Mouse (Mus musculus) erythroblast, embryonic 14.5 days (primary cell): ENCODE data around the gene Rps6kb1. TPM values are rescaled to one million over a fixed set of nuclear protein-coding genes. Genes with fewer than 3 reads are reported as not detected.

ENCODE experiments used
- H3K27me3 ChIP-seq: 2 replicates; pipeline ENCODE4 v1.6.1; 2012; ENCODE audit warnings: inconsistent platforms; ENCODE audit not compliant: control insufficient read depth
- H3K36me3 ChIP-seq: 2 replicates; pipeline ENCODE4 v1.6.1; 2012; ENCODE audit warnings: mild to moderate bottlenecking, inconsistent platforms; ENCODE audit not compliant: control insufficient read depth
- H3K4me1 ChIP-seq: 2 replicates; pipeline ENCODE4 v1.6.1; 2012; ENCODE audit warnings: inconsistent platforms; ENCODE audit not compliant: control insufficient read depth
- H3K4me3 ChIP-seq: replicated peaks from 2 replicates; pipeline ENCODE3; 2012; ENCODE audit warnings: moderate library complexity, mild to moderate bottlenecking, inconsistent platforms
- H3K9me3 ChIP-seq: 2 replicates; pipeline ENCODE4 v1.6.1; 2012; ENCODE audit warnings: low read length, inconsistent platforms, mixed read lengths; ENCODE audit not compliant: control insufficient read depth
- GATA1 ChIP-seq: IDR thresholded peaks from 2 replicates; pipeline ENCODE4 v1.6.1; 2012; ENCODE audit warnings: low read length, inconsistent platforms, mixed read lengths
- TAL1 ChIP-seq: IDR thresholded peaks from 3 replicates; pipeline ENCODE4 v1.6.1; 2012; ENCODE audit warnings: low read length, inconsistent platforms, mixed read lengths
- polyA plus RNA-seq: library from polyadenylated mRNA; stranded (reverse); fragments of >175 nt; gene quantifications from 2 replicates; pipeline ENCODE4 v1.2.3, GENCODE M21; 2012

Gene Rps6kb1
- polyA plus RNA-seq, 1 experiment = 1.4 TPM

- no peaks in the 10 kb centered on the region for H3K27me3 ChIP-seq
- peaks cover 74% of the 10 kb centered on the region for H3K4me1 ChIP-seq
- TF ChIP-seq TAL1 = no peak
- TF ChIP-seq GATA1 = no peak
- no peaks in the 10 kb centered on the region for H3K9me3 ChIP-seq
- peaks cover 51% of the 10 kb centered on the region for H3K36me3 ChIP-seq
- H3K4me3 ChIP-seq = peak overlapping the region; percentile 63
Measured at GRCm38 (mm10) chr11:86581943-86582542, 37.4 kb upstream of the Rps6kb1 start.

GRCm38 (mm10) chr11:86581250-86581753 lies 36.7 kb upstream of the Rps6kb1 start:
- no peak for TF ChIP-seq GATA1
- TF ChIP-seq TAL1 = no peak
- H3K27me3 ChIP-seq = no peaks in the 10 kb centered on the region
- H3K36me3 ChIP-seq = peaks cover 50% of the 10 kb centered on the region
- H3K4me1 ChIP-seq = peaks cover 69% of the 10 kb centered on the region
- peak overlapping the region; percentile 63 for H3K4me3 ChIP-seq
- H3K9me3 ChIP-seq = no peaks in the 10 kb centered on the region

- Histone ChIP-seq H3K36me3 (peaks cover 44% of the 10 kb centered on the region), H3K27me3 (no peaks in the 10 kb centered on the region), H3K4me3 (peak overlapping the region; percentile 63), H3K9me3 (no peaks in the 10 kb centered on the region), H3K4me1 (peaks cover 63% of the 10 kb centered on the region)
- TF ChIP-seq GATA1 (no peak), TAL1 (no peak)
Measured at GRCm38 (mm10) chr11:86580319-86581113, 35.9 kb upstream of the Rps6kb1 start.

- no peaks in the 10 kb centered on the region for H3K27me3 ChIP-seq
Measured at GRCm38 (mm10) chr11:86579731-86580318, 35.2 kb upstream of the Rps6kb1 start.

DNA sequence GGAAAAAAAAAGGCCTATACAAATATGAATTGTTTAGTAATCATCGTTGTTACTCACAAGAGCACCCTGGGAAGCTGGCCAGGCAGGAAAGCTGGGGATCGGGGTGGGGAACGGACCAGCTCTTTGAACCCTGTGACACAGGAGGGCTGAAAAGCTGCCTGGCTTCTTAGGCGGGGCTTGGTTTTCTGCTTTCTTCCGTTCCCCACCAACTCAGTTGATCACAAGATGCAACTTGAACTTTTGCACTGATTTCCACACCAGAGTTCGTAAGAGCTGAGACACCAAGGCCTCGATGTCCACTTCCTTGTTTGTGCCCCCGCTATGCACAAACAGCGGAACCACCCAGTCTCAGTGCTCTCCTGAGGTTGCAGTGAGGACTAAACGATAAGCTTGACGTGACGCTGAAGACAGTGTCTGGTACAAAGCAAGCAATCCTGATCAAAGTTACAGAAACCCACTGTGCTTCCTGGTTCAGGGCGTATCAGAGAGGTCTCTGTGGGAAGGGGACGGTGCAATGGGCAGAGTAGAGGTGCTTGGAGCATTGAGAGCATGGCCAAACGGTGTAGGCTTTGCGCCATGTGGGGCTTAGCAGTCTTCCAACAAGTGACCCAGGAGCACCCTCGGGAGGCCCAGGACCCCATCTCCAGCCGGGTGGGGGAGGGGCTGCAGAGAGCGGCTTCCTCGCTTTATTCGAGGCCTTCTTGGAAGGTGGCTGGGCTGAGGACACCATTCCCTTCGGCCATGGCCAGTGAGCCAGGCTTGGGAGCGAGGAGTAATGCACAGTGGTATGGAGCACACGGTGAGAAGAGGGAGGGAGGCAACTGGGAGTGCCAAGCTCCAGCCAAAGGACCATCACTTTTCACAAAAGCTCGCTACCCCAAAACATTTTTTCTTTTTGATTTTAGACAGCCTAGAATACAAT lies 34.5 kb upstream of the Rps6kb1 start:
- TF ChIP-seq TAL1 = no peak
- no peak for TF ChIP-seq GATA1
- H3K4me1 ChIP-seq = peaks cover 55% of the 10 kb centered on the region
- H3K36me3 ChIP-seq = peaks cover 30% of the 10 kb centered on the region
- no peaks in the 10 kb centered on the region for H3K27me3 ChIP-seq
- H3K9me3 ChIP-seq = no peaks in the 10 kb centered on the region
- H3K4me3 ChIP-seq = no peak overlapping the region

More at GRCm38 (mm10) chr11:86579731-86580318, 35.2 kb upstream of the Rps6kb1 start:
- TF ChIP-seq GATA1 = no peak
- no peak for TF ChIP-seq TAL1
- H3K4me1 ChIP-seq = peaks cover 59% of the 10 kb centered on the region
- peaks cover 37% of the 10 kb centered on the region for H3K36me3 ChIP-seq
- H3K4me3 ChIP-seq = no peak overlapping the region
- H3K9me3 ChIP-seq = no peaks in the 10 kb centered on the region

DNA sequence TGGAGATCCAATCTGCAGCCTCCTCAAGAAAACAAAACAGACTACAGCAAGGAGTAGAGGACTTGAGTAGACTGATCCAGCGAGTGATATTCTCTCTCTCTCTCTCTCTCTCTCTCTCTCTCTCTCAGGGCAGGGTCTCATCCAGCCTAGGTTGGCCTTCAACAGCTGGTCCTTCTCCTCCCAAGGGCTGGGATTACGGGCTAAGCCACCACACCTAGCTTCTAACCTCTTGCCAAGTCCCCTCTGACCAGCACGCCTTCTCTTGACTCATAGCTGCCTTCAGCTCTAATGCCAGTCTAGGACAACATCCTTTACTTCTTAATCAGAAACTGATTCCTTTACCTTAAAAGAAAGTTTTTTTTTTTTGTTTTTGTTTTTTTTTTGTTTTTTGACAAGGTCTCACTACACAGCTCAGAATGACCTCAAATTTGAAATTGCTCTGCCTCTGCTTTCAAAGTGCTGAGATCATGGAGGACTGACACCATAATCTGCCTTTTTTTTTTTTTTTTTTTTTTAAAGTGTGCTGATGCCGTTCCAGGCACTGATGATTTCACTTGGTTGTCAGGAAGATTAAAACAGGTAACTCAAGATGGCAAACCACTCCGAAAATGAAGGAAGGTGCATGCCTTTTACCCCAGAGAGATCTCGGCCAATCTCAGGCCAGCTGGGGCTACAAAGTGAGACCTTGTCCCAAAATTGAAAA lies 33.7 kb upstream of the Rps6kb1 start:
- TF ChIP-seq TAL1 (no peak), GATA1 (no peak)
- Histone ChIP-seq H3K36me3 (peaks cover 23% of the 10 kb centered on the region), H3K4me1 (peaks cover 51% of the 10 kb centered on the region), H3K9me3 (no peaks in the 10 kb centered on the region), H3K4me3 (no peak overlapping the region), H3K27me3 (no peaks in the 10 kb centered on the region)

GRCm38 (mm10) chr11:86577231-86577630 lies 32.6 kb upstream of the Rps6kb1 start:
- H3K36me3 ChIP-seq = peaks cover 14% of the 10 kb centered on the region
- H3K9me3 ChIP-seq = no peaks in the 10 kb centered on the region
- H3K4me1 ChIP-seq = peaks cover 43% of the 10 kb centered on the region
- no peaks in the 10 kb centered on the region for H3K27me3 ChIP-seq
- no peak overlapping the region for H3K4me3 ChIP-seq
- TF ChIP-seq TAL1 (no peak), GATA1 (no peak)

- Histone ChIP-seq H3K4me1 (peaks cover 32% of the 10 kb centered on the region), H3K4me3 (no peak overlapping the region), H3K9me3 (no peaks in the 10 kb centered on the region), H3K36me3 (peaks cover 6% of the 10 kb centered on the region), H3K27me3 (no peaks in the 10 kb centered on the region)
- TF ChIP-seq TAL1 = no peak
- TF ChIP-seq GATA1 = no peak
Measured at GRCm38 (mm10) chr11:86575632-86576378, 31.2 kb upstream of the Rps6kb1 start.
